Mouse (Mus musculus) intestine, postnatal 0 days (tissue): ENCODE results near the gene Ostm1. TPM values are rescaled to one million over a fixed set of nuclear protein-coding genes. Genes with fewer than 3 reads are reported as not detected.

Source experiments
- ATAC-seq: fragments of 200-750 bp; cut with Nextera tagmentation; 2 replicates; pipeline ENCODE4 v1.8.0; 2017; ENCODE audit warnings: mild to moderate bottlenecking, moderate TSS enrichment, moderate library complexity
- H3K27ac ChIP-seq: fragments of 300-500 bp; sonication (generic); 2 replicates; pipeline ENCODE4 v1.5.1; 2014; ENCODE audit warnings: mild to moderate bottlenecking, low read depth, low read length, moderate library complexity
- H3K27me3 ChIP-seq: fragments of 300-500 bp; sonication (generic); replicated peaks from 2 replicates; pipeline ENCODE4 v1.6.1; 2014; ENCODE audit warnings: low read length, mixed read lengths; ENCODE audit not compliant: control insufficient read depth, insufficient read depth
- H3K36me3 ChIP-seq: fragments of 300-500 bp; sonication (generic); 2 replicates; pipeline ENCODE4 v1.6.1; 2014; ENCODE audit warnings: mild to moderate bottlenecking, moderate library complexity; ENCODE audit not compliant: control insufficient read depth, insufficient read depth
- H3K4me1 ChIP-seq: fragments of 300-500 bp; sonication (generic); replicated peaks from 2 replicates; pipeline ENCODE4 v1.6.1; 2014; ENCODE audit warnings: antibody characterized with exemption, low read length, mixed read lengths; ENCODE audit not compliant: control insufficient read depth, insufficient read depth
- H3K4me2 ChIP-seq: fragments of 300-500 bp; sonication (generic); replicated peaks from 2 replicates; pipeline ENCODE4 v1.6.1; 2014; ENCODE audit warnings: low read depth, mild to moderate bottlenecking, moderate library complexity
- H3K4me3 ChIP-seq: fragments of 300-500 bp; sonication (generic); 2 replicates; pipeline ENCODE4 v1.5.1; 2014; ENCODE audit warnings: low read depth, low read length
- H3K9ac ChIP-seq: fragments of 300-500 bp; sonication (generic); 2 replicates; pipeline ENCODE4 v1.6.1; 2014; ENCODE audit warnings: mild to moderate bottlenecking, low read depth, low read length
- H3K9me3 ChIP-seq: fragments of 300-500 bp; sonication (generic); 2 replicates; pipeline ENCODE4 v1.6.1; 2016; ENCODE audit warnings: mixed run types; ENCODE audit not compliant: control insufficient read depth
- CTCF ChIP-seq: sonication (generic); IDR thresholded peaks from 2 replicates; pipeline ENCODE4 v1.5.1; 2016; ENCODE audit warnings: low read depth, mild to moderate bottlenecking, control low read depth, antibody characterized with exemption, moderate library complexity
- WGBS: fragments of 180-500 bp; shearing (Covaris S2); extraction: QIAGEN DNeasy Blood & Tissue Kit; methylation state at CpG from one replicate; pipeline ENCODE4 v1.1.7; 2014; 5-methylcytosine and 5-hydroxymethylcytosine counted together
- polyA plus RNA-seq: library from polyadenylated mRNA; unstranded; fragments of >200 nt; fragmentation: Nextera tagmentation; extraction: Ambion mirVana; gene quantifications from 2 replicates; pipeline ENCODE4 v1.2.1, GENCODE M21; 2015

The Ostm1 gene
- polyA plus RNA-seq, 1 experiment from 2014 or later: 25.4 TPM

DNA sequence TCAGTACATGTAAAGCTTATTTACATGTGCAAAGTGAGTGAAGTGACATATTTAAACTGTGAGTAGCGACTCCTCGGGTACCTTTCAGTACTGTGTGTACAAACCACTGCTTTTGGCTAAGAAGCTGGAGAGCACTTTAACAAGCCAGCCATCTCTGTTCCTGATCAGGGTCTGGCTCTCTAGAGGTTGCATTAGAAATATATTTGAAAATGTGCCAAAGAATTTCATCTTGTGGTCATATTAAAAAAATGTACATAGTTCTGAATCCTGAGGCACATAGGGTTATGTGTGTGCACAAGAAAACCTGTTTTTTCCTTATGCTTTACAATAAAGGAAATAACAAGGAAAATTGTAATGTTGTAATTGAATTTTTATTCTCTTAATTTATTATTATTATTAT, 118.5 kb downstream of the Ostm1 start:
- Histone ChIP-seq H3K4me1 (no peaks in the 10 kb centered on the region), H3K27me3 (no peaks in the 10 kb centered on the region), H3K36me3 (peaks cover 20% of the 10 kb centered on the region), H3K27ac (no peak overlapping the region), H3K9me3 (no peaks in the 10 kb centered on the region; the same call in 1 of the 2 replicates), H3K4me3 (no peak overlapping the region), H3K9ac (no peak overlapping the region), H3K4me2 (no peak overlapping the region)
- WGBS: 80% methylated on average over 2 of the region's 2 CpGs
- TF ChIP-seq CTCF: no peak
- ATAC-seq: no peak

DNA sequence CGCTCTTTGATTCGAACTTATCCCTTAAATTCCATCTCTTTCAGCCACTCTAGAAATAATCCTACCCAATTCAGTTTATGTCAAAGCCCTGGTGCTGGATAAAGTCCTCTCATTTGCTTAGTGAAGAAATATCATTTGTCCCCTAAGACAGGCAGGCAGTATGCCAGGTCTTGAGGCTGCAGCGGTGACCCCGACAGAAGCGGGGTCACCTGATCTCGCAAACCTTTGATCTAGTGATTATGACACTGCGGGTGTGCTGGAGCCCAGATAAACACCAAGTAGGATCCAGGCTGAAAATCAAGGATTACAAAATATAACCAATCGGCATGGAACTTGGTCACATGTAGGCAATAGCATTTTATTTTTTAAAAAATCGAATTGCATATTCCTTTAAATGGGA, 131.1 kb downstream of the Ostm1 start:
- Histone ChIP-seq H3K4me3 (peak overlapping the region; percentile 17; the same call in 1 of the 2 replicates), H3K4me1 (no peaks in the 10 kb centered on the region), H3K27me3 (no peaks in the 10 kb centered on the region), H3K4me2 (peak overlapping the region; percentile 60; the same call in 1 of the 2 replicates), H3K9me3 (no peaks in the 10 kb centered on the region), H3K27ac (0 out of 2 replicates have a peak overlapping the region, but pooled peaks have one; percentile 62), H3K9ac (no peak overlapping the region), H3K36me3 (no peaks in the 10 kb centered on the region)
- no peak for TF ChIP-seq CTCF
- WGBS: 15% methylated on average over 9 of the region's 9 CpGs
- peak; percentile 41; the same call in 1 of the 2 replicates for ATAC-seq

DNA sequence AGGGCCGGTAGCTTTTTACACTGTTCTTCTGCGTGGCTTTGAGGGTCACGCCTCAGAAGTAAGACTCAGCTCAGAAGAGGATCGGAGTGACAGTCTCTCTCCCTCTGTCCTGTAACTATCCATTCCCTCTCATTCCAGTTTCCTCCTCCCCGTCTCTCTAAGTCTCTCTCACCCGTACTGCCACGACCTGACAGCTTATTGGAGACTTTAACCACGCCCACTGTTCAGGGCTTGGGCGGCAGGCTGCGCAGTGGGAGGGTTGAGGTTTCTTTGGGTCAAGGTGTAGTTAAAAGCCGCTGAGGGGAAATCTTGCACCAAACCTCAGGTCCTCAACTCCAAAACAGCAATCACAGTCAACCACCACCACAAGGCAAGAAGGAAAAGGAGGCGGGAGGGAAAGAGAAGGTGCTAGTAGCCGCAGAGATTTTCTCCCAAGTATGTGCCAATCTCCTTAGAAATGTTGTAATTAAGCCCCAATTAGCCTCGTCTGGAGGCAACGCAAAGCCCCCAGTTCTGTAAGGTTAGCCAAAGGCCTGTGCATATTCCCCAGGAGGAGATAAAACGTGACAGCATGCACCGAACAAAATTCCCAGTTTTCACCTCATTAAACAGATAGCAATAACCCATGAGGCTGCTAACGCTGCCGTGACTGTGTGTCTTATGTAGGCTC, 131.9 kb downstream of the Ostm1 start:
- Histone ChIP-seq H3K27me3 (no peaks in the 10 kb centered on the region), H3K9ac (no peak overlapping the region), H3K4me2 (peak overlapping the region; percentile 60), H3K36me3 (no peaks in the 10 kb centered on the region), H3K4me1 (no peaks in the 10 kb centered on the region), H3K4me3 (peak overlapping the region; percentile 17), H3K9me3 (no peaks in the 10 kb centered on the region), H3K27ac (peak overlapping the region; percentile 62; the same call in 1 of the 2 replicates)
- no peak for TF ChIP-seq CTCF
- WGBS: 19% methylated on average over 19 of the region's 19 CpGs
- ATAC-seq: peak; percentile 61

DNA sequence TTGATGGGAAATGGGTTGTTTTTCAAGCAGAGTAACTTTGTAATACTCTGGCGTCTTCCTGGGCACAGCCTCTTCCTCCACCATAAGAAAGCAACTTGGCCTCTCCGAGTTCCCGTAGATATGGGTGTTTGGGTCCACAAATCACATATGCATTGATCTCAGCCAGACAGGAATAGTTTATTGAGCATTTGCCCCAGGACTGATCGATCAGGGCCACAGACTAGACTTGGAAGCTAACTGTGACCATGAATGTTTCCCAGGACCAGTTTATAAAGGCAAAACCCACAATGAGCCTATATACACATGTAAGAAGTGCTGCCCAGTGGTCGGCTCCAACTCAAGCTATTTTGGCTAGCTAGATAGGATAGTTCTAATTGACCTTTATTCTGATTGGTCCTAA, 138.5 kb downstream of the Ostm1 start:
- no peaks in the 10 kb centered on the region; the same call in 1 of the 2 replicates for H3K4me1 ChIP-seq

DNA sequence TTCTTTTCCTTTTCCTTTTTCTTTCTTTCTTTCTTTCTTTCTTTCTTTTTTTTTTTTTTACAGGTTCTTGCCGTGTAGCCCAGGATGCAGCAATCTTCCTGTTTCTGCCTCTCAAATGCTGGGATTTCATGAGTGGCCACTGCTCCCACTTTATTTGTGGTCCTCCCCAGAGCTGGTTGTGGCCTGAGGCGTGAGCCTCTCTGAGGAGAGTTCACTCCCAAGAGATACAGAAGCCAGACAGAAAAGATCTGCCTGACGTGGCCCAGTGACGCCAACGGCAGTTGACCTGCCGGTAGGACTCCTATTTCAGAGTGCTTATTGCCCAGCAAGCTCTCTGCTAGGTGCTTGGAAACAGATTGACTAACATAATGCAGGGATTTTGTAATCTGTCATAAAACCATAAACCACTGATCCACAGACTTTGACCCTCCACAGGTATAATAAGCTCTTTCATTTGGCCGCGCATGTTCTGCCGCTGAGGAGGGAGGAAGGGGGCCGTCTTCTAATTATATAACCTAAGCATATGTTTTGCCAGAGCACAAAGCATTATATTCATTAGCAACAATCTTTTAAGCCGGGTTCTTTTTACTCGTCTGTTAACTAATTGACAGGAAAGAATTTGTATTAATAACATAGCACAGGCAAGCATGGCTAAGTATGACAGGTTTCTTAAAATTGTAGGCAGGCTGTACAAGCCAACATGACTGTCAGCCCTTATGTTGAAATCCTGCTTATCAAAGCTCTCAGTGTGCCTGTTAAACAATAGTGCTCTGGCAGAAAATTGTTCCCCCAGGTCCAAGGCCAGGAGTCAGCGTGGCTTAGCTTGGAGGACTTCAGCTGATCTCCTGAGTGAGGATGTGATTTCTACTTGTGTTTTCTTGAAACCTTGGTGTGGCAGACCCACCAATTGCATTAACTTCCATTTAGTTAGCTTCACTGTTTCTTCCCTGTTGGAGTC, 139.9 kb downstream of the Ostm1 start:
- Histone ChIP-seq H3K36me3 (no peaks in the 10 kb centered on the region), H3K4me2 (peak overlapping the region; percentile 24; the same call in 1 of the 2 replicates), H3K4me3 (no peak overlapping the region), H3K27ac (peak overlapping the region; percentile 90), H3K9ac (no peak overlapping the region), H3K9me3 (no peaks in the 10 kb centered on the region), H3K27me3 (no peaks in the 10 kb centered on the region), H3K4me1 (no peaks in the 10 kb centered on the region; the same call in 1 of the 2 replicates)
- no peak for TF ChIP-seq CTCF
- ATAC-seq: peak; percentile 96
- WGBS: 31% methylated on average over 13 of the region's 13 CpGs

More for the DNA sequence above, 138.5 kb downstream of the Ostm1 start:
- no peak for TF ChIP-seq CTCF
- 85% methylated on average over 5 of the region's 5 CpGs for WGBS
- no peaks in the 10 kb centered on the region for H3K36me3 ChIP-seq
- no peaks in the 10 kb centered on the region for H3K9me3 ChIP-seq
- no peak overlapping the region for H3K4me3 ChIP-seq
- no peak overlapping the region for H3K9ac ChIP-seq
- no peak overlapping the region for H3K4me2 ChIP-seq
- no peak overlapping the region for H3K27ac ChIP-seq
- ATAC-seq: no peak
- H3K27me3 ChIP-seq: no peaks in the 10 kb centered on the region

DNA sequence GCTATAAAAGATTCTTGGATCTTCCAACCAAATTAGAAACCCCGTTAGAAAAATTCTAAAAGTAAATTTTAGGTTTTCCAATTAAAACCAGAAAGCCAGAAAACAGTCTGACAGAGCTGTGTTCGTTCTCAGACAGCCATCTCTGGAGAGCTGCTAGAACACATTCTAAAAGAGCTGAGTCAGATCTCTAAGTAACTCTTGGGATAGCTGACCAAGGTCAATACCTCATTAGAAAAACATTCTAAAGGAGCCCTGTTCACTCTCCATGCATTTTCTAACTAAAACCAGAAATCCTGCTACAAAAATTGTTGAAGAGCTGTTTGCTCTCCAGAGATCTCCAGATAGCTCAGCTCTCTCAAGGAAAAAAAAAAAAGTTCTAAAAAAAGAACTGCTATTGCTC, 146.0 kb downstream of the Ostm1 start:
- Histone ChIP-seq H3K27me3 (no peaks in the 10 kb centered on the region), H3K9ac (no peak overlapping the region), H3K27ac (no peak overlapping the region; the same call in 1 of the 2 replicates), H3K9me3 (no peaks in the 10 kb centered on the region), H3K4me3 (no peak overlapping the region), H3K4me2 (no peak overlapping the region), H3K4me1 (no peaks in the 10 kb centered on the region), H3K36me3 (no peaks in the 10 kb centered on the region)
- no peak for TF ChIP-seq CTCF
- WGBS: 74% methylated on average over 2 of the region's 2 CpGs
- no peak for ATAC-seq
